Mouse (Mus musculus): ENCODE results near the gene Vmn2r19. TPM values are rescaled to one million over a fixed set of nuclear protein-coding genes. Genes with fewer than 3 reads are reported as not detected.
"Not testable (repeated sequence)": the region's sequence is repeated elsewhere in the genome, so short reads cannot be mapped to it uniquely, and the experiment has no call there.

Vmn2r19 gene
- polyA plus RNA-seq, 1 experiment from 2014 or later: not detected

- 86% methylated on average over 1 of the region's 1 CpGs for WGBS
- H3K27me3 ChIP-seq: no peaks in the 10 kb centered on the region
- H3K4me3 ChIP-seq: no peak overlapping the region
- no peak overlapping the region for H3K27ac ChIP-seq
- ATAC-seq (ENCODE audit: insufficient number of reproducible peaks, insufficient read depth, low FRiP score, low TSS enrichment): no peak
- no peak overlapping the region for H3K9ac ChIP-seq
- no peaks in the 10 kb centered on the region for H3K36me3 ChIP-seq
- H3K4me2 ChIP-seq (replicated peaks): no peak overlapping the region
- H3K9me3 ChIP-seq: no peaks in the 10 kb centered on the region
- no peaks in the 10 kb centered on the region for H3K4me1 ChIP-seq
Measured at GRCm38 (mm10) chr6:123292751-123293400, 15.3 kb upstream of the Vmn2r19 start.

- H3K4me1 ChIP-seq; H3K4me3 ChIP-seq; H3K9me3 ChIP-seq; H3K9ac ChIP-seq; H3K4me2 ChIP-seq (replicated peaks); H3K36me3 ChIP-seq; H3K27me3 ChIP-seq; ATAC-seq (ENCODE audit: insufficient number of reproducible peaks, insufficient read depth, low FRiP score, low TSS enrichment); H3K27ac ChIP-seq: not testable (repeated sequence)
- WGBS: 92% methylated on average over 11 of the region's 11 CpGs
Measured at GRCm38 (mm10) chr6:123293509-123293908, 14.6 kb upstream of the Vmn2r19 start.

- 56% methylated on average over 1 of the region's 1 CpGs for WGBS
- no peak for ATAC-seq (ENCODE audit: insufficient number of reproducible peaks, insufficient read depth, low FRiP score, low TSS enrichment)
Measured at GRCm38 (mm10) chr6:123296687-123297086, 11.4 kb upstream of the Vmn2r19 start.

GRCm38 (mm10) chr6:123306315-123306714 lies 1.8 kb upstream of the Vmn2r19 start:
- not testable (repeated sequence) for ATAC-seq (ENCODE audit: insufficient number of reproducible peaks, insufficient read depth, low FRiP score, low TSS enrichment)
- WGBS: 86% methylated on average over 7 of the region's 7 CpGs

More at GRCm38 (mm10) chr6:123296687-123297086, 11.4 kb upstream of the Vmn2r19 start:
- H3K4me2 ChIP-seq (replicated peaks): no peak overlapping the region
- H3K9me3 ChIP-seq: no peaks in the 10 kb centered on the region
- H3K4me3 ChIP-seq: no peak overlapping the region
- H3K36me3 ChIP-seq: no peaks in the 10 kb centered on the region
- no peak overlapping the region for H3K27ac ChIP-seq
- H3K4me1 ChIP-seq: no peaks in the 10 kb centered on the region
- H3K27me3 ChIP-seq: no peaks in the 10 kb centered on the region
- no peak overlapping the region for H3K9ac ChIP-seq

GRCm38 (mm10) chr6:123332503-123332902 lies 24.4 kb downstream of the Vmn2r19 start:
- no peaks in the 10 kb centered on the region for H3K36me3 ChIP-seq
- ATAC-seq (ENCODE audit: insufficient number of reproducible peaks, insufficient read depth, low FRiP score, low TSS enrichment): no peak
- H3K4me1 ChIP-seq: no peaks in the 10 kb centered on the region
- H3K4me2 ChIP-seq (replicated peaks): no peak overlapping the region
- no peak overlapping the region for H3K27ac ChIP-seq
- no peak overlapping the region for H3K9ac ChIP-seq
- no peaks in the 10 kb centered on the region for H3K27me3 ChIP-seq
- H3K4me3 ChIP-seq: no peak overlapping the region
- 45% methylated on average over 2 of the region's 2 CpGs for WGBS
- H3K9me3 ChIP-seq: no peaks in the 10 kb centered on the region

More at GRCm38 (mm10) chr6:123306315-123306714, 1.8 kb upstream of the Vmn2r19 start:
- H3K27me3 ChIP-seq; H3K9ac ChIP-seq; H3K4me3 ChIP-seq; H3K9me3 ChIP-seq; H3K4me2 ChIP-seq (replicated peaks); H3K4me1 ChIP-seq; H3K27ac ChIP-seq; H3K36me3 ChIP-seq: not testable (repeated sequence)

GRCm38 (mm10) chr6:123340093-123340492 lies 32.0 kb downstream of the Vmn2r19 start:
- no peaks in the 10 kb centered on the region for H3K36me3 ChIP-seq
- H3K27ac ChIP-seq: no peak overlapping the region
- H3K27me3 ChIP-seq: no peaks in the 10 kb centered on the region
- H3K9me3 ChIP-seq: no peaks in the 10 kb centered on the region
- no peaks in the 10 kb centered on the region for H3K4me1 ChIP-seq
- H3K4me3 ChIP-seq: no peak overlapping the region
- no peak for ATAC-seq (ENCODE audit: insufficient number of reproducible peaks, insufficient read depth, low FRiP score, low TSS enrichment)
- H3K9ac ChIP-seq: no peak overlapping the region
- no peak overlapping the region for H3K4me2 ChIP-seq (replicated peaks)

- H3K36me3 ChIP-seq: no peaks in the 10 kb centered on the region
- no peak overlapping the region for H3K4me2 ChIP-seq (replicated peaks)
- no peak overlapping the region for H3K27ac ChIP-seq
- no peak overlapping the region for H3K4me3 ChIP-seq
- no peaks in the 10 kb centered on the region for H3K27me3 ChIP-seq
- no peak overlapping the region for H3K9ac ChIP-seq
- H3K4me1 ChIP-seq: no peaks in the 10 kb centered on the region
- WGBS: 83% methylated on average over 1 of the region's 1 CpGs
- no peak for ATAC-seq (ENCODE audit: insufficient number of reproducible peaks, insufficient read depth, low FRiP score, low TSS enrichment)
- no peaks in the 10 kb centered on the region for H3K9me3 ChIP-seq
Measured at GRCm38 (mm10) chr6:123346141-123346540, 38.0 kb downstream of the Vmn2r19 start.

Other genes with a start within 250 kb of the Vmn2r19 start
- gene Clec4a2, start 201.9 kb upstream of the Vmn2r19 start, polyA plus RNA-seq (2016; fragmentation: Nextera tagmentation; extraction: Ambion mirVana): 0.55 and 1.2 TPM in 2 replicates
- not detected in 2 replicates for gene Clec4b2, start 135.4 kb upstream of the Vmn2r19 start, polyA plus RNA-seq (2016; fragmentation: Nextera tagmentation; extraction: Ambion mirVana)
- gene Clec4n, start 78.5 kb upstream of the Vmn2r19 start, polyA plus RNA-seq (2016; fragmentation: Nextera tagmentation; extraction: Ambion mirVana): 0.47 and 0.53 TPM in 2 replicates
- gene Clec4d, start 46.2 kb upstream of the Vmn2r19 start, polyA plus RNA-seq (2016; fragmentation: Nextera tagmentation; extraction: Ambion mirVana): not detected in 2 replicates
- gene Clec4e, start 18.5 kb upstream of the Vmn2r19 start, polyA plus RNA-seq (2016; fragmentation: Nextera tagmentation; extraction: Ambion mirVana): not detected in 2 replicates
- gene Vmn2r20, start 109.8 kb downstream of the Vmn2r19 start, polyA plus RNA-seq (2016; fragmentation: Nextera tagmentation; extraction: Ambion mirVana): not detected in 2 replicates
- gene Vmn2r21, start 225.1 kb downstream of the Vmn2r19 start, polyA plus RNA-seq (2016; fragmentation: Nextera tagmentation; extraction: Ambion mirVana): not detected in 2 replicates